Mouse (Mus musculus) kidney, adult 2 months (tissue): ENCODE measurements around the gene B4galt1.

ENCODE experiments used
- CTCF ChIP-seq: fragments of 200-500 bp; conservative IDR thresholded peaks from 2 replicates; pipeline ENCODE4 v1.5.1; 2011; ENCODE audit warnings: low read depth, mild to moderate bottlenecking, control low read depth, low read length, moderate library complexity, mixed read lengths; ENCODE audit not compliant: insufficient read depth, insufficient read length
- POLR2A ChIP-seq: fragments of 200-500 bp; IDR thresholded peaks from one replicate; pipeline ENCODE4 v1.6.1; 2011; ENCODE audit warnings: low read depth, low read length, control low read depth

- TF ChIP-seq CTCF (no peak), POLR2A (no peak)
Observed at GRCm38 (mm10) chr4:40795761-40796160, 58.0 kb downstream of the B4galt1 start.
